In the genomic region with DNA sequence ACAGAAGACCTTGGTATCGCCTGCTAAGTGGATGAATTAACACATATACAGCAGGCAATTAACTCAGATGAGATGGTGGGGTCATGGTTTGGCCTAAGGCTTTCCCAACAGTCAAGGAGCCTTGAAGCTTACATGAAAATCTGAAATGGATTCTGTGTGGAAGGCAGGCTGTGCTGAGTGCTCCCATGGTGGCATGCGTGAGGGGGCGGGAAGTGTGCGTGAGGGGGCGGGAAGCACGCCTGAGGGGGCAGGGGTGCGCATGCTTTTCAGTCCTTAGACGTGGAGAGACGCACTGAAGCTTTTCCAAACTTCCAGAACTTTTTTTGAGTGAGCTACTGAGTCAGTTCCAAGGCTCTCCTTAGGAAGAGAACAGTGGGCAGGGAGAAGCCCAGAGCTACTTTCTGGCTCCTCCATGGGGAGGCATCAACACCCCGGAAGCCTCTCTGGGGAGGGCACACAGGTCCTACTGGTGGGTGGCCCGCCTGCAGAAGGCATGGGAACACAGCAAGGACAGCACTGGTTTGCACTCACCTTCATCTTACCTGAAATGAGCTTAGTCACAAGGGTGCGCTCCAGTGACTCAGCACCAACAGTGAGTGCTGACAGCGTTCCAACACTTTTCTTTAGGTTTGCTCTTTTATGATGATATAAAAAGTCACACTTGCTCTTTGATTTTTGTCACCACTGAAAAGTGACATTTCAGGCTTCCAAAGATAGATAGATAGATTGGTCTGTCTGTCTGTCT, we compare ENCODE assay signal across 18 mouse cellular contexts. TPM values are rescaled to one million over a fixed set of nuclear protein-coding genes. Genes with fewer than 3 reads are reported as not detected.
"Had no signal": no experiment of that assay in that cellular context is flagged by ENCODE, and none has a peak within 500 bp of the region (broad histone marks: within the 10 kb centered on the region; RNA-seq: fewer than 3 reads in every experiment).

No protein-coding gene starts in this region.

- DNase-seq: kidney, adult 2 months; kidney, postnatal 25 days; liver; liver, embryonic 13.5 days; liver, postnatal 0 days; lung, postnatal 14 days; retina, postnatal 1 day; thymus, adult 2 months; thymus, postnatal 4 days had no signal

- H3K9me3 ChIP-seq: kidney, embryonic 15.5 days; limb, embryonic 12.5 days; liver, embryonic 13.5 days; lung, embryonic 15.5 days; midbrain, embryonic 12.5 days; neural tube, embryonic 13.5 days had no signal

- H3K4me3 ChIP-seq: kidney, embryonic 15.5 days; limb, embryonic 12.5 days; liver, embryonic 13.5 days; lung, embryonic 15.5 days; midbrain, embryonic 12.5 days; neural tube, embryonic 13.5 days had no signal

- H3K4me2 ChIP-seq: kidney, embryonic 15.5 days; limb, embryonic 12.5 days; liver, embryonic 13.5 days; lung, embryonic 15.5 days; midbrain, embryonic 12.5 days; neural tube, embryonic 13.5 days had no signal

- H3K27ac ChIP-seq: kidney, embryonic 15.5 days; limb, embryonic 12.5 days; liver, embryonic 13.5 days; lung, embryonic 15.5 days; macrophage; midbrain, embryonic 12.5 days; neural tube, embryonic 13.5 days had no signal

- H3K27me3 ChIP-seq: kidney, embryonic 15.5 days; limb, embryonic 12.5 days; liver, embryonic 13.5 days; lung, embryonic 15.5 days; midbrain, embryonic 12.5 days; neural tube, embryonic 13.5 days had no signal

- ATAC-seq: intestine, embryonic 16.5 days; liver, postnatal 0 days; midbrain, embryonic 16.5 days had no signal

- H3K9ac ChIP-seq: kidney, embryonic 15.5 days; limb, embryonic 12.5 days; liver, embryonic 13.5 days; liver, postnatal 0 days; lung, embryonic 15.5 days; midbrain, embryonic 12.5 days; neural tube, embryonic 13.5 days had no signal

RNA-seq across cellular contexts. Expression of gene Gm26558, which starts 47.2 kb away (rescaled TPM):
- total RNA-seq: megakaryocyte-erythroid progenitor cell, adult 5-6 weeks had no signal
- polyA plus RNA-seq: macrophage had no signal
